Mouse (Mus musculus) gastrocnemius, postnatal 25 days (tissue): ENCODE results near the gene Enkur. TPM values are rescaled to one million over a fixed set of nuclear protein-coding genes. Genes with fewer than 3 reads are reported as not detected.
"Not testable (repeated sequence)": the region's sequence is repeated elsewhere in the genome, so short reads cannot be mapped to it uniquely, and the experiment has no call there.

Source experiments
- DNase-seq: peaks from one replicate; pipeline ENCODE4 v3.0.0; 2022
- long read RNA-seq, 2 experiments: library from polyadenylated mRNA; stranded (forward); transcript quantifications; one replicate each; pipeline ENCODE4 v2.0.0; 2021
- total RNA-seq, 2 experiments: library from RNA; stranded (reverse); gene quantifications; 1 replicate in 1 of 2; 2 replicates in 1 of 2; pipeline ENCODE4 v1.2.3; 2021

Enkur gene
- under 1 TPM; 0.31 to 0.96 TPM for total RNA-seq
- long read RNA-seq, experiment 1, result 0 reads
- long read RNA-seq, experiment 2, partial matches to known transcripts, result 0 of 1 reads
- long read RNA-seq, experiment 2, other reads (novel, unspliced or antisense), result 0 of 1 reads

DNA sequence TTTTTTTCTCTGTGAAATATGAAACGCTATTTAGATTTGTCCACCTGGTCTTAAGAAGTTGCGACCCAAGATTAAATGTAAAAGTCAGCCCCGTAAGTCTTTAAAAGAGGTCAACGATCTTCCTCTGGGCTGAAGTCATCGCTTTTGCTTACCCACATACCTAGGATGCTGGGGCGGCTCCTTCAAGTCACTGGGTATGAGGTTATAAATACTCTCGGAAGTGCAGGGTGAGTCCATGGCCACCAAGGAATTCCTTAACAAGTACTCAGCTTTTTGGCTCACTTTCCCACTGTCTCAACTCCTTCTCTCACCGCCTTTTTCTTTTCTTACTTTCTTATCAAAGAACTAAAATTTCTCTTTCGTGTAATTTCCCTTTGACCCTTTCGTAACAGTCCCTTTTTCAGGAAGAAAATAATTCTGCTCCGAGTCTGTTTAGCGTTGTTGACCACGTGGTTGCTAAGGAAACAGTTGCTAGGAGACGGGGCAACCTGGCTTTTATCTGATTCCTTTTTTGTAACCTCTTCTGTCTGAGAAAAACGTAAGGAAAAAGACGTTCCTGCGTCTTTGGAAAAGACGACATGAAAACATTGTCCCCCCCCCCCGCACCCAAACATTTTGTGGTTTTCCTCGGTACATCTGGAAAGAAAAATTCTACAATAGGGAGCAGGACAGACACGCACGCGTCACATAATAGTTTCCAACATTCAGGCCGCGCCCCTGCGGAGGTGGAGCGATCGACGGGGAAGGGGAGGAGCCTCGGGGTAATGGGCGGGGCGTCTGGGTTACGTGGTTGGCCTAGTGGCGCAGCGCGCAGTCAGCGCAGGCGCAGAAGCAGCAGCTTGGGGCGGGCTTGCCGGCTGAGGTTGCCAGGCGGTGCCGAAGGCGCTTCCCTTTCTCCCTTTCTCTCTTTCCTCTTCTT lies at the start of gene Enkur, which contains the start of gene Thnsl1:
TSS of gene Enkur (minus strand) at position 454 of the 919 bp plus-strand sequence.
TSS of gene Thnsl1 (plus strand) at position 813 of the 919 bp plus-strand sequence.
- peak; percentile 97 for DNase-seq

DNA sequence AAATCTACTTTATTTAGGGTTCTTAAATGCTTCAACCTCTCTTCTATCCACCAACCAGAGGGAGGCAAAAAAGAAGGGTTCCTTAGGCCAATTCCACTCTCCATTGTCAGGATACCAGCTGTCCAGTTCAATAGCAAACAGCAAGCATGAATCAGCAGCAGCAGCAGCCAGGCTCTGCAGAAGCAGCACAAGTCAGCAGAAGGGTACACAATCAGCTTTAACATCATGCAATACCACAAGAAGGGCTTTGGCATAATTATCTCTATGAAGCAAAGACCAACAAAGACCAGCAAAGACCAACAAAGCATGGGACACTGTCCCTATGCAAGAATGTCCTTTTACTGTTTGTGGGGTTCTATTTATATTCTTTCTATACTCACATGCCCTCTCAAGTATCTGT lies 49.1 kb upstream of the Enkur start:
- DNase-seq, result no peak

DNA sequence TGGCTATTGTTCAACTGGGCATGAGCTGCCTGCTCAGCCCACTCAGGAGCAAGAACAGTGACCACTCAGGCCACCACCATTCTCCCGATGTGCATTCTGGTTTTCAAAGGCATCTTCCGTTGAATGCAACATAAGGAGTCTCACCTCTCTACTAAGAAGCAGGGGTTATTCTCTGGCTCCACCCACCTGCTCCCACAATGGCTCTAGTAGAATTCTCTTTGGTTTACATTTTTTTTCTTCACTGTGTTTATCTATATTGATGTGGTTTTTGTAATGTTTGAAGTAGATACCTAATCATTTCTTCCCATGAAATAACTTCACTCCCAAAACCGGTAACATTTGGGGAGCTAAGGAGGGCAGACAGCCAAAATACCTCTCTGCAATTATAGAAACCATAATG lies 48.5 kb upstream of the Enkur start:
- no peak for DNase-seq

DNA sequence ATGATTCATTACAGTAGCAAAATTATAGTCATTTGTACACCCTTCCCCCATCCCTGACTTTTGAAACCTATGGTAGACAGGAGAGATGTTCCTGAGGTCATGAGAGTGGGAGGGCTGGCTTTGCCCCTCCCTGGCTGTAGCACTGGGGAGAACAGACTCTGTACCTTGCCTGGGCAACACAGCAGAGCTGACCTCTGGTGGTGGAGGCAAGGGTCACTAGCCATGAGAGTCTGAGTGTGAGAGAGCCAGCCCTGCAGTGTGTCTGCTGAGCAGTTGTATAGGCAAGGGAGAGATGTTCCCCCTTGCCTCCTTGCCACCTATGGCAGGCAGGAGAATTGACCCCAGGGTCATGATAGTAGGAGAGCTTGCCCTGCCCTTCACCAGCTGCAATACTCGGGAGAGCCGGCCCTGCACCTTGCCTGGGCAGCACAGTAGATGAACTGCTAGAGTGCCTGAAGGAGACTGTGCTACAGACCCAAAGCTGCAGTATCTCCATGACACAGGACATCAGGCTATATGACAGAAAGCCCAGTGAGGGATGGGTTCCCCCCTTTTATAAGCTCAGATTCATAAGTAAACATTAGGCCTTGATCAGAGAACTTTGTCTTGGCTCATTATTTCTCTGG lies 40.4 kb upstream of the Enkur start:
- DNase-seq, result no peak

DNA sequence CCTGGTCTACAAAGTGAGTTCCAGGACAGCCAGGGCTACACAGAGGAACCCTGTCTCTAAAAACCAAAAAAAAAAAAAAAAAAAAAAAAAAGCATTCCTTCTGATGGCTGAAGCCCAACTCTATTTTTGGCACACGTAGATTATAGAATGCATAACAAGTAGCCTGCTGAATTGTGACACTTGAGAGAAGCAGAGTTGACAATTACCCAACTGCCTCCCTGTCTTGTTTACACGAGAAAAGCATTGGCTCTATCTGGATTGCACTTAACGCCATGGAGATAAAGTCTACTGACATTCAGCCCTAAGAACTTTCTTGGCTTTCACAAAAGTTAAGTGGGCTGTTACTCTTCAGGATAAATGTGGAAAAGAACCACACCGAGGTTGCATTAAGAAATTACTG lies 39.8 kb upstream of the Enkur start:
- DNase-seq, result no peak

DNA sequence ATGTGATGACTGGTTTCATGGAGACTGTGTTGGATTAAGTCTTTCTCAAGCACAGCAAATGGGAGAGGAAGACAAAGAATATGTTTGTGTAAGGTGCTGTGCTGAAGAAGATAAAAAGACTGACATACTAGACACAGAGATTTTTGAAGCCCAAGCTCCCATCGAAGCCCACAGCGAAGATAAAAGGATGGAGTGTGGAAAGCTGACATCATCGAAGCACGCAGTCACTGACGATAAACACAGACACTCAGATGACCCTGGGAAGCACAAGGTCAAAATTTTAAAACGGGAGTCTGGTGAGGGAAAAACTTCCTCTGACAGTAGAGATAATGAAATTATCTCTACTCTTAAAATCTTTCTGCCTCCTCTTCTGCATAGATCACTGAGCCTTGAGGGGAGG lies 38.9 kb upstream of the Enkur start:
- DNase-seq, result not testable (repeated sequence)

DNA sequence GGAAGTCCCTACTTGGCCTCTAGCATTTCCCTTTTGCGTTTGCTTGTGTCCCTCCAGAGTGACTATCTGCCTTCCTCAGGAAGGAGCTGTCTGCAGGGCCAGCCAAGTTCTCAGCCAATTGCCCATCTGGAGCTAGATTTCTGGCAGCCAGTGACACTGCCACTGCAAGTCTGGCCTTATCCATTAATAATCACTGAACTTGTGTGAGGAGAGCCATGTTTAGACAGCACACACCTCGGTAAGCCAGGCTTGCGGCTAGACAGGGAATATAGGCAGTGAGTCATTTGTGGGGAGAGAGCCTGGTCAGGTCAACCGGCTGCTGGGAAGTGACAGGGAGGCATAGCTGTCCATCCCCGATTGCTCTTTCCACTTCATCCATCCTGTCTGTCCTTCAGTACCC lies 31.7 kb upstream of the Enkur start:
- DNase-seq, result no peak

DNA sequence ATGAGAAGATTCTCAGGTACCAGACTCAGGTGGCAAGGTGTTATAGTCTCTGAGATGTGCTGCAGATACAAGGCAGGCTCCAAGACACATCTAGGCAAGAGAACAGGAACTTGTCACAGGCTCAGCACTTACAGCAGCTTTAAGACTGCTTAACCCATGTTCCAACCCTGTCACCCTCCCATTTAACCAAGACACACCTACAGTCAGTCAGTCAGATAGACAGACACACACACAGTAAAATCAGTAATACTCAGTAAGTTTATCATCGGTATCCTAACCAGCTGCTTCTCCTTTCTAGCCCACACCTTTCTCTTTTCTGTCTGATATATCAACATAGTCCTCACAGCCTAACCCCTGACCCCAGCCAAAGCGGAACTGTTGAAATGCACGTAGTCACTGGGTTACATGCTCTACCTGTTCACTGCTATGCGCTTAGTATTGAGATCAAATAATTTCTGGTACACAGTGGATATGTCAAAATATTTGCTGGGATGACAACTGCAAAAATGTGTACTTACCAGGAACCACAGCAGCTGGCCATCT lies 30.8 kb upstream of the Enkur start:
- no peak for DNase-seq

DNA sequence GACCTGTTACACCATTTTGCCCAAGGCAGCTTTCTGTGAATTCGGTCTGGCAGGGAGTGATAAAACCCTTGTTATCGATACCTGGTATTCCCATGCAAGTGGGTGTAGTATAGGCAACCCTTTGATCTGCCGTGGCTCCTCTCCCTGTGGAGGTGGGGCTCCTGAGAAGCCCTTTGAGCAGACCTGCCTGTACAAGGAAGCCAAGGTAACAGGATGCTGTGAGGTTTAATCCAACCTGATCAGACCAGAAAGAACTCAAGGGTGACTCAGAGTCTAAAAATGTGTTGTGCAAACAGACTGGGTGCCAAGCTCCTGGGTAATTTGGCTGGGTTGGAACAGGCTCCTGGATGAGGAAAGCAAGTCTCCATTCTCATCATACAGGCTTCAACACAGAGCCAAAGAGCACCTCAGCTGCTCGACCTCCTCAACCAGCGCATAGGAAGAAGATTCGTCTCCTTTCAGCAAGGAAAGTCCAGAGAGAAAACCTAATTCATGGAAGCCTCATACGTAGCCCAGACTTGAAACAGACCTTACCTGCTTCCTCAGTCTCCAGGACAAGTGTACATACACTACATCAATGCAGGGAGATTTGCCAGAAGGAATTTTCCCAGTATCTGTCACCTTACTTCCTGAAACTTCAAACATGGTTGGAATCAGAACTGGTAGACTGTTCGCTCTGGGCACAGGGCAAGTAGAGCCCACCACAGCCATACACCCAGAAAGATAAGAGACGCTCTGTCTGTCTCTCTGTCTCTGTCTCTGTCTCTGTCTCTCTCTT lies 29.9 kb upstream of the Enkur start:
- DNase-seq, result no peak

DNA sequence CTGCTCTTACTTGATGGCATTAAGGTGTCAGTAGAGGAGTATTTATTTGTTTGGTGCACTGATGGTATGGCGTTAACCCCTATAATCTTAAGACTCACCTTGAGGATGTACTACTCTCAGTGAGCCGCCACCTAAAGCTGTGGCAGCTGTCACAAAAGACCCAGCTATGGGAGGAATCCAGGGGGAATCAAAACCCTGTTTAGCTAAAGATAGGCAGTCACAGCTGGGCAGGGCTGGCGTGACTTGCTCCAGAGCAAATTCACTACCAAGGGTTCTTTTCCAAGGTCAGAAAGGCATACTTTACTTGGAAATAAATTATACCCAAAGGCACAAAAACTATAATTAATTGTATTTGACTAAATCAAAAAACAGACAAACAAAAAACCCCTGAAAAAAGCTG lies 26.0 kb upstream of the Enkur start:
- no peak for DNase-seq

DNA sequence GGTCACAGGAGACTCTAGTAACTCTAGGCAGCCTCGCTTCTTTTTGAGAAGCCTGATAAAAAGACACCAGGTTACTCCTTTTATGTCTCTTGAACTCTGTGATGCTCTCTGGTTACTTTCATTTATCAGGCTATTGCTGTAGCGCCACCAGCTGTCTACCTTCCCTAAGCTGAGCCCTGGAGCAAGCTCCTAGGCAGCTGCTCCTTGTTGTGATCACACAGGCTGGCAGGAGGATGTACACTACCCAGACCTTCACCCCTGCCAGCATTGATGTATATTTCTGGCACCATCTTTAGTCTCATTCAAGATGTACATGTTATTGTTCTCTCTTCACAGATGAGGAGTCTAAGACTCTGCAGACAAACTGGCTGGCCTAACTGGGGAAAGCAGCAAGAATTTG lies 25.1 kb upstream of the Enkur start:
- DNase-seq, result no peak

DNA sequence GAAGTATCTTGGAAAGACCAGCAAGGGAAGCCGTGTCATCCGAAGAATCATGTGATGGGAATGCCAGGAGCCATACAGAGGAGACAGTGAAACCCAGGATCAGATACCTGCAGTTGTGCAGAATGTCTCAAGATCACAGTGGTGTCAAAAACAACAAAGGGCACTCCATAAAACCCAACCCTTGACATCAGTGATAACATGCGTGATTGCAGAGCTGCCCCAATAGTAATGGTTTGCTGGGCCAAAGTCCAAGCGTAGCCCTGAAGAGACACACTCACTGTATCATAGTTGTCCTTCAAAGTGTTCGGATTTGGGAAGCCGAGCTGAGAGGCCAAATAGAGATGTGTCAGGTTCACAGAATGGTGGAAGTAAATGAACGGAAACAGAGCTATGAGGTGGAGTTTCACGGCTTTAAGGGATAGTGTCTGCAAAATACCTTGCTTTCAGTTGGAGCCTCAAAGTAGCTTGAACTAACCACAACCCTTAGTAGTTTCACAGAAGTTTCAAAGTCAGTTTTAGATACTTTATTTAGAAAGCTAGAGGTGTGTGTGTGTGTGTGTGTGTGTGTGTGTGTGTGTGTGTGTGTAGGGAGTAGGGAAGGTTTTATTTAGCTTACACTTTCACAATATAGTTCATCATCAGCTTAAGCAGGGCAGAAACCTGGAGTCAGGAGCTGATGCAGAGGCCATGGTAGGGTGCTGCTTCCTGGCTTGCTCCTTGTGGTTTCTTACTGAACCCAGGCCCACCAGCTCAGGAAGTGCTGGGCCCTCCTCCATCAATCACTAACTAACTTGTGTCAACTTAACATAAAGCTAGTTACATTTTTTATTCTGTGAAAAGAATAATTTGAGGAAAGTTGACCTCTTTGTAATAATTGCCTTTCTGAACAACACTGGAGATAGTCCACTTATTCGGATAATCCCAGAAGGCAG lies 17.6 kb upstream of the Enkur start:
- no peak for DNase-seq

DNA sequence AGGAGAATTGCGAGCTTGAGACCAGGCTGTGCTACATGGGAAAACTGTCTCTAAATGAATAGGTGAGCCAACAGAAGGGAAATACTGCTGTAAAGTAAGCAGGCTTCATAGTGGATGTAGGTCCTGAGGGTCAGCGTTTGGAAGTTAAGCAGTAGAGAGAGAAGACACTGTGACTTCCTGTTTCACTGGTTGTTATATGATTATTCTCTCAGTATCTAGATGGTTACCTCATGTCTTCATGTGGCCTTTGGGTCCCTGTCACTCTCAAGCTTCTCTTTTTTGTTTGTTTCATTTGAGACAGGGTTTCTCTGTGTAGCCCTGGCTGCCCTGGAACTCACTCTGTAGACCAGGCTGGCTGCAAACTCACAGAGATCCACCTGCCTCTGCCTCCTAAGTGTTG lies 10.1 kb upstream of the Enkur start:
- DNase-seq, result no peak

DNA sequence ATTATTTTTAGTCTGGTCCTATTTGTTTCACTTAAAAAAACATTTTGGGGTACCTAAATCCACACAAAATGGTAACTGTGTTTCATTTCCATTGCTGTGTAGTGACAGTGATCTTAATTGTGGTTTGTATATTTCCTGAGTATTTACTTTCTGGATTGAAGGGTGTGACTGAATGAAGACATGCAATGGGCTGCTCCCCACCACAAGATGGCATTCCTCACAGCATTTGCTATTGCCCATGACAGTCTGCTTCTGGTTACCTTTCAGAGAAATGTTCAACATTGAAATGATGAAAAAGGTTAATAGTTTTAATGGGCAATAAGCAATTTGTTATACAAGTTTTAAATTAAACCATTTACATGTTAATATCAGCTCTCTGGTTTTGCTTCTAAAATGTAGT lies 9.2 kb upstream of the Enkur start:
- no peak for DNase-seq

DNA sequence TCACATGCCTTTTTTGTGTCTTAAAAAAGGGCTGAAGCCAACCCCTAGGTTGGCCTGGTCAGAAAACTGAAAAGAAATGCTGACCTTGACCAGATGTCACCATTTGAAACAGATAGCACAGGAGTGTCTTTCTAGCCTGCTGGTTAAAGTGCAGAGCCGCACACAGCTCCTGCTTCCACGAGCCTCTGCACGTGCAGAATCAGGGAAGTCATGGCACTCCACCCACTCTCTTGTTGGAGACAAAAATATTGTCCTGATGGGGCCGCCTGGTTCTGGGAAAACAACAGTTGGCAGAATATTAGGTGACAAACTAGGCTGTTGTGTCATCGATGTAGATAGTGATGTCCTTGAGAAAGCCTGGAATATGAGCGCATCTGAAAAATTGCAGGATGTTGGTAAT lies 6.2 kb upstream of the Enkur start:
- no peak for DNase-seq

DNA sequence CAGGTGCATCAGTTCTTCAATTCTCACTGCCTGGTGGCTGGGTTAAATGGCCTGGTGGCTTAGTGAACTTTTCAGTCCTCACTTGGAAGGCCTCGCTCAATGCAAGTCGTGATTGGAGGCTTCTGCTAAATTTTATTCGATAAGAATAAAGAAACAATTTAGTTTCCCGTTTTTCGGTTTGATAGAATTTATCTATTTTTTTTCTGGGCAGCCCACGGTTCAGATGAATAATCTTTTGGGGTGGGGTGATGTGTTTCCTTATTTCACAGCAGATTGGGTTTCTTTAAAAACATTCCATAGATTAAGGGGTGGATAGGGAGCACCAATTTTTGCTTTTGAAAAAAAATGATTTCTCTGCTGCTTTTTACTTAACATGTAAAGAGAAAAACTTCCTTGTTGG lies 1.1 kb upstream of the Enkur start:
- DNase-seq, result no peak

DNA sequence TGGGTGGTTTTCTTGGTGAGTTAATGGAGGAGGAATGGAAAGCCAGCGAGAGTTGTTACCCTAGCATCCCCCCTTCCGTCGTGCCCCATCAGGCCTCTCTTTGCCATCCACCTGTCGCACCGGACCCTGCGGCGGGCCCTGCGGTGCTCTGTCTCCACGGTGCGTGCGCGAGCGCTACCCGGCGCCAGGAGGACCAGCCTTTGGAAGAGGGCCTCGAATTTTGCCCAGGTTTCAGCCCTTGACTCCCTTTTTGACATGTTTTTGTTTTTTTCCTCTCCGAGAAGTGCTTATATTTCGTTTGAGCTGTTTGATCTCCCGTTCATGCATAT lies 630 bp upstream of the Enkur start:
- DNase-seq, result no peak

DNA sequence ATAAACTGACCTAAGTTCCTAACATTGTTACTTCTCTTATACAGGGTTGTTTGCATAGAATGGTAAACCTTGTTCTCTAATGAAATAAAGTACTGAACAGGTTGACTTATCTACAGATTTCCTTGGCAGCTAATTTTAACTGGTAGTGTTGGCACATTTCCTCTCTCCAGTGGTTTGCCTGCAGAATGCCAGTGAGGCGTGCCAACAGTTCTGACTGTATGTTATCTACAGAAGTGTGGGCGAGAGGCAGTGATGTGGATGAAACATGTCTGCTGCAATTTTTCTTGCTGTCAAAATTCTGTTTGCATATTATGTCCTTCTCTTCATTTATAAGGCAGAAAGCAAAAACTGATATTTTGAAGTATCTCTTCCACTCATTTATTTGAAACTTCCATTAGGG lies 2.4 kb downstream of the Enkur start:
- DNase-seq, result no peak

DNA sequence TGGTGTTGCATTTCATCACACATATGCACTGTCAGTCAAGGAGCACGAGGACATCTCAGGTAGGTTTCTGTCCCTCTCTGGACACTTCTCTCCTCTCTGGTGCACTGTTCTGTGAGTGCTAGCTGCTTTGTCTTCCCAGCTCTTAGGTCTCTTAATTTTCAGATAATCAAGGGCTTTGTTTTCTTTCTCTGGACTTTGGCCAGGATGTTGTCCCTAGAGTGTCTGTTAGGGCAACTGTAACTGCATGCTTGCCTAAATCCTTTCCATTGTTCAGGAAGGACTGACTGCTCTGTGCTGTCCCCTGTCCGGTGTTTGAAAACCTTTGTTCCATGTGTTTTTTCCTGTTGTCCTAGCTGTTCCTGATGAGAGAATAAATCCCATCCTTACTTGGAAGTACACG lies 6.1 kb downstream of the Enkur start:
- no peak for DNase-seq

DNA sequence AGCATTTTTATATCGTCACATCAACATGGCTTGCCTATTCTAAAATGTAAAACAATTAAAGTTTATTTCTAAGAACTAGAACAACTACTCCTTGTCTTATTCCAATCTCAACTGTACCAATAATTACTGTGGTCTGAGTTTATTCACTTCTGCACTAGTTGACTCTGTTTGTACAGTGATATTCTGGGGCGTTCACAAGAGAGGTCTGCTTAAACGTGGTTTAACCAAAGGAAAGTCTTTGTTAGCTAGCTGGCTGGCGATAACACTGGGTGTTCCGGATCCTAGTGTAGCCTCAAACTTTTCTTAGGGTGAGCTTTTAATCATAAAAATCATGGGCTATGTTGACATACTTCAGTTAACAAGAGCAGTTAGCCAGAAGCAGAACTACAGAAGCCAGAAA lies 9.9 kb downstream of the Enkur start:
- no peak for DNase-seq

DNA sequence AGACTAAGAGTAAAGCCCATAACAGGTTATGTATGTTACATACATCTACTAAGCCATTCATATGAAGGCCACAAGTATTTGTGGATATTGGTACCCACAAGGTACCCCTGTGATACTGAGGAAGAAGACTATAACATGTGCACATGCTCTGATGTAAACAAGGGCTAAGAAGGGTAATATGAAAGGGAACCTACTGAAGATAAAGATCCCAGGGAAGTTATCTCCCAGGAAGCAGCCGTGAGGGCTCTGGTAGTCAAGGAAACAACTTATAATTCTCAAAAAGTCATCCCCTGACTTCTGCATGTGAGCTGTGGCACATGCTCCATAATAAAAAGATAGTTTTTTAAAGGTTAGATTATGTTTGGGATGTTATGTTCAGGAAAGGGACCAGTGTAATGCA lies 13.9 kb downstream of the Enkur start:
- no peak for DNase-seq
